Mouse (Mus musculus): ENCODE measurements around the gene Phc1. TPM values are rescaled to one million over a fixed set of nuclear protein-coding genes. Genes with fewer than 3 reads are reported as not detected.

Phc1 gene
- polyA plus RNA-seq, 1 experiment from 2014 or later = 15.4 TPM

GRCm38 (mm10) chr6:122342125-122342524, 1.8 kb upstream of the Phc1 start:
- Histone ChIP-seq H3K4me3 (ENCODE audit: low read length) (no peak overlapping the region), H3K9ac (ENCODE audit: low read length) (no peak overlapping the region), H3K27ac (ENCODE audit: low read length) (no peak overlapping the region), H3K4me2 (ENCODE audit: low read depth, low read length) (no peak overlapping the region), H3K9me3 (ENCODE audit: control insufficient read depth, low read length) (no peaks in the 10 kb centered on the region), H3K36me3 (ENCODE audit: control insufficient read depth, insufficient read depth, low read length) (no peaks in the 10 kb centered on the region), H3K4me1 (replicated peaks; ENCODE audit: control insufficient read depth, insufficient read depth, low read length) (peaks cover 14% of the 10 kb centered on the region; the same call in 1 of the 2 replicates), H3K27me3 (ENCODE audit: control insufficient read depth, insufficient read depth, low read depth, low read length) (no peaks in the 10 kb centered on the region)
- ATAC-seq (ENCODE audit: low read depth) = no peak
- WGBS = 18% methylated on average over 5 of the region's 5 CpGs

- ATAC-seq (ENCODE audit: low read depth) = no peak
- no peaks in the 10 kb centered on the region for H3K9me3 ChIP-seq (ENCODE audit: control insufficient read depth, low read length)
- H3K4me3 ChIP-seq (ENCODE audit: low read length) = no peak overlapping the region
Measured at GRCm38 (mm10) chr6:122341038-122341810, 863 bp upstream of the Phc1 start.

DNA sequence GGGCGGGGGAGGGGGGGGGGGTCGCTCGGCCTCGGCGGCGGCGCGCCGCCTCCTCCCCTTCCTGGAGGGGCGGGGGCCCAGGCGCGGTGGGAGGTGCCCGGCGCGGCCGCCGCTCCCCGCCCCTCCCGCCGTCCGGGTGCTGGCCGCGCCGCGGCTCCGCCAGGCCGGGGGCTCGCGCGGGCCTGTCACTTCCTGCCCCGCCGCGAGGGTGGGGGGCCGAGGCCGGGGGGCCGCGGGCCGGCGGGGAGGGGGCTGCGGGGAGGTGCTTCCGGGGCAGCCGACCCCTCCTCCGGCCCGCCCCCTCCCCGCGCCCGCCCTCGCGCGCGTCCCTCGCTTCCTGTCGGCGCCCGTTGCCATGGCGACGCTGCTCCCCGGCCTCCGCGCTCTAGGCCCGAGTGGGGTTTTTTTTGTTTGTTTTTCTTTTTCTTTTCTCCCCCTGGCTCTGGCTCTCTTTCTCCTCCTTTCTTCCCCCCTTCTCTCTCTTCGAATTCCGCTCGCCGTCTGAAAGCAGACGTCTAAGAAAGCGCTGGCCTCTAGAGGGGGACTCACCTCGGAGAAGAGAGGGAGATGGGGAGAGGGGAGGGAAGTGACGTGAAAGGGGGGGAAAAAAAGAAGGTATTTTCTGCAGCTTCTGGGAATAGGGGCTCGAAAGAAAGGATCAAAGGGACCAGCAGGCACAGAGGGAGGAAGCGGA, 566 bp downstream of the Phc1 start:
- peaks cover 14% of the 10 kb centered on the region; the same call in 1 of the 2 replicates for H3K4me1 ChIP-seq (replicated peaks; ENCODE audit: control insufficient read depth, insufficient read depth, low read length)
- peak overlapping the region; percentile 97 for H3K27ac ChIP-seq (ENCODE audit: low read length)
- H3K36me3 ChIP-seq (ENCODE audit: control insufficient read depth, insufficient read depth, low read length) = peaks cover 3% of the 10 kb centered on the region
- H3K9me3 ChIP-seq (ENCODE audit: control insufficient read depth, low read length) = no peaks in the 10 kb centered on the region
- peak overlapping the region; percentile 76 for H3K4me3 ChIP-seq (ENCODE audit: low read length)
- H3K4me2 ChIP-seq (ENCODE audit: low read depth, low read length) = peak overlapping the region; percentile 77
- no peaks in the 10 kb centered on the region for H3K27me3 ChIP-seq (ENCODE audit: control insufficient read depth, insufficient read depth, low read depth, low read length)
- peak overlapping the region; percentile 82 for H3K9ac ChIP-seq (ENCODE audit: low read length)
- ATAC-seq (ENCODE audit: low read depth) = peak; percentile 91
- 0% methylated on average over 29 of the region's 71 CpGs for WGBS

More at GRCm38 (mm10) chr6:122341038-122341810, 863 bp upstream of the Phc1 start:
- no peaks in the 10 kb centered on the region for H3K27me3 ChIP-seq (ENCODE audit: control insufficient read depth, insufficient read depth, low read depth, low read length)
- H3K4me2 ChIP-seq (ENCODE audit: low read depth, low read length) = peak overlapping the region; percentile 77; the same call in 1 of the 2 replicates
- 0 out of 2 replicates have a peak, but pooled peaks cover under 1% of the 10 kb centered on the region for H3K36me3 ChIP-seq (ENCODE audit: control insufficient read depth, insufficient read depth, low read length)
- peak overlapping the region; percentile 97 for H3K27ac ChIP-seq (ENCODE audit: low read length)
- 48% methylated on average over 7 of the region's 7 CpGs for WGBS
- H3K4me1 ChIP-seq (replicated peaks; ENCODE audit: control insufficient read depth, insufficient read depth, low read length) = peaks cover 14% of the 10 kb centered on the region; the same call in 1 of the 2 replicates
- no peak overlapping the region for H3K9ac ChIP-seq (ENCODE audit: low read length)

DNA sequence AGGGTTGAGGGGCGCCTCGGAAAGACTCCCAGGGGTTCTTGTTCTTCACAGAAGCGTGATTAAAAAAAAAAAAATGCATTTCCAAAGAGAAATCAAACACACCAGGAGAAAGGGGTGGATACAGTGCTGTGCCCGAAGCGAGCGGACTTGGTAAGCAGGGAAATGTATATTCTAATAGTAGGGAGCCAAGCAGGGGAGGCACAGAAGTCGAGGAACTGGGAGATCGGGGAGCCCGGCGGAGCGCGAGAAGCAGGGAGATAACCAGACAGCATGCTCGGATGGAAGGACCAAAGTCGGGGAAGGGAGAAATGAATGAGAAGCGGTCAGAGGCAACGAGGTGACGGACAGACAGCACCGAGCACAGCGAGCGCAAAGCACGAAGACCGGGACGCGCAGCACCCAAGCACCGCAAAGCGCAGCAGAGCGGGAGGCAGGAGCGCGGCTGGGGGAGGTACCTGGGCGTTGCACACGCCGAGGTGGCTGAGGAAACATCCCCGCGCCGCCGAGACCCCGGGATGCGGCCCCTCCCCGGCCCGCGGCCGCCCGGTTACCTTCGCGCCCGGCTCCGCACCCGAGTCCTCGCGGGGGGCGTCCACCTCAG, 1.2 kb downstream of the Phc1 start:
- peak; percentile 81 for ATAC-seq (ENCODE audit: low read depth)
- Histone ChIP-seq H3K4me1 (replicated peaks; ENCODE audit: control insufficient read depth, insufficient read depth, low read length) (peaks cover 12% of the 10 kb centered on the region; the same call in 1 of the 2 replicates), H3K27ac (ENCODE audit: low read length) (peak overlapping the region; percentile 97), H3K36me3 (ENCODE audit: control insufficient read depth, insufficient read depth, low read length) (peaks cover 7% of the 10 kb centered on the region), H3K9me3 (ENCODE audit: control insufficient read depth, low read length) (no peaks in the 10 kb centered on the region), H3K4me3 (ENCODE audit: low read length) (peak overlapping the region; percentile 76), H3K4me2 (ENCODE audit: low read depth, low read length) (peak overlapping the region; percentile 65), H3K9ac (ENCODE audit: low read length) (peak overlapping the region; percentile 82), H3K27me3 (ENCODE audit: control insufficient read depth, insufficient read depth, low read depth, low read length) (no peaks in the 10 kb centered on the region)
- under 1% methylated on average over 27 of the region's 51 CpGs for WGBS

GRCm38 (mm10) chr6:122337546-122337945, 2.8 kb downstream of the Phc1 start:
- 52% methylated on average over 6 of the region's 6 CpGs for WGBS
- no peaks in the 10 kb centered on the region for H3K27me3 ChIP-seq (ENCODE audit: control insufficient read depth, insufficient read depth, low read depth, low read length)
- ATAC-seq (ENCODE audit: low read depth) = no peak
- H3K4me3 ChIP-seq (ENCODE audit: low read length) = no peak overlapping the region
- H3K9me3 ChIP-seq (ENCODE audit: control insufficient read depth, low read length) = no peaks in the 10 kb centered on the region
- H3K27ac ChIP-seq (ENCODE audit: low read length) = no peak overlapping the region
- H3K4me2 ChIP-seq (ENCODE audit: low read depth, low read length) = no peak overlapping the region
- H3K9ac ChIP-seq (ENCODE audit: low read length) = no peak overlapping the region
- peaks cover 14% of the 10 kb centered on the region for H3K36me3 ChIP-seq (ENCODE audit: control insufficient read depth, insufficient read depth, low read length)
- H3K4me1 ChIP-seq (replicated peaks; ENCODE audit: control insufficient read depth, insufficient read depth, low read length) = peaks cover 12% of the 10 kb centered on the region; the same call in 1 of the 2 replicates

- Histone ChIP-seq H3K9me3 (ENCODE audit: control insufficient read depth, low read length) (no peaks in the 10 kb centered on the region), H3K9ac (ENCODE audit: low read length) (no peak overlapping the region), H3K4me1 (replicated peaks; ENCODE audit: control insufficient read depth, insufficient read depth, low read length) (peaks cover 8% of the 10 kb centered on the region; the same call in 1 of the 2 replicates), H3K36me3 (ENCODE audit: control insufficient read depth, insufficient read depth, low read length) (peaks cover 23% of the 10 kb centered on the region), H3K27ac (ENCODE audit: low read length) (no peak overlapping the region), H3K4me2 (ENCODE audit: low read depth, low read length) (no peak overlapping the region), H3K4me3 (ENCODE audit: low read length) (no peak overlapping the region), H3K27me3 (ENCODE audit: control insufficient read depth, insufficient read depth, low read depth, low read length) (no peaks in the 10 kb centered on the region)
- no peak for ATAC-seq (ENCODE audit: low read depth)
- 78% methylated on average over 7 of the region's 7 CpGs for WGBS
Measured at GRCm38 (mm10) chr6:122334786-122335340, 5.5 kb downstream of the Phc1 start.

GRCm38 (mm10) chr6:122333081-122333612, 7.2 kb downstream of the Phc1 start:
- H3K9ac ChIP-seq (ENCODE audit: low read length) = no peak overlapping the region
- peaks cover 23% of the 10 kb centered on the region for H3K36me3 ChIP-seq (ENCODE audit: control insufficient read depth, insufficient read depth, low read length)
- peaks cover 1% of the 10 kb centered on the region; the same call in 1 of the 2 replicates for H3K4me1 ChIP-seq (replicated peaks; ENCODE audit: control insufficient read depth, insufficient read depth, low read length)
- H3K4me2 ChIP-seq (ENCODE audit: low read depth, low read length) = no peak overlapping the region
- no peaks in the 10 kb centered on the region for H3K9me3 ChIP-seq (ENCODE audit: control insufficient read depth, low read length)
- no peak overlapping the region for H3K4me3 ChIP-seq (ENCODE audit: low read length)
- H3K27me3 ChIP-seq (ENCODE audit: control insufficient read depth, insufficient read depth, low read depth, low read length) = no peaks in the 10 kb centered on the region
- no peak for ATAC-seq (ENCODE audit: low read depth)
- 84% methylated on average over 13 of the region's 13 CpGs for WGBS
- no peak overlapping the region for H3K27ac ChIP-seq (ENCODE audit: low read length)

DNA sequence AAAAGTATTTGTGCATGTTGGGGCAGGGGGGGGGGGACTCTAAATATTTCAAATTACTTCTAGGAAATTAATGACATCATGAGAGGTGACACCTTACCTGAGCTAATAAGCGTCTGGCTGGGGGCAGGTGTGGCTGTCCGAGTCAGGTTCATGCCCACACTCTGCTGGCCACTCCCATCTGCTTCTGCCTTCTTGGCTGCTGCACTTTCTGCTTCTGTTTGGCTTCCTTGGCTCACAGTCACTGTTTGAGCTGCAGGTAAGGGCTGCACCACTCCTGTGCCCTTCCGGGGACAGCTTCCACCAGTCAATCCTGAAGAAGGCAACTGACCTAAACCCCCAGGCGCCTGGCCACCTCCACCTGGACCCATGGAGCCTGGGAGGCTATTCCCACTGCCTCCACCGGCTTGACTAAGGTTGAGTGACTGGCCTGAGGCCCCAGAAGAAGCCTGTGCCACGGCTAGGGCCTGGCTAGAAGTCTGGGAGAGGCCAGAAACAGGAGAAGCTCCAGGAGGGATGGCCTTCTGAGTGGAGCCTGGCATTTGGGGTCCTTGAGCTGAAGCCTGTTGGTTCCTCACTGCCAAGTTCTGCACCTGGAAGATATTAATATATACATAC, 14.9 kb downstream of the Phc1 start:
- Histone ChIP-seq H3K27me3 (ENCODE audit: control insufficient read depth, insufficient read depth, low read depth, low read length) (no peaks in the 10 kb centered on the region), H3K9me3 (ENCODE audit: control insufficient read depth, low read length) (no peaks in the 10 kb centered on the region), H3K4me3 (ENCODE audit: low read length) (no peak overlapping the region), H3K27ac (ENCODE audit: low read length) (no peak overlapping the region), H3K4me2 (ENCODE audit: low read depth, low read length) (no peak overlapping the region), H3K9ac (ENCODE audit: low read length) (no peak overlapping the region), H3K4me1 (replicated peaks; ENCODE audit: control insufficient read depth, insufficient read depth, low read length) (no peaks in the 10 kb centered on the region), H3K36me3 (ENCODE audit: control insufficient read depth, insufficient read depth, low read length) (peaks cover 36% of the 10 kb centered on the region)
- no peak for ATAC-seq (ENCODE audit: low read depth)
- 87% methylated on average over 6 of the region's 6 CpGs for WGBS

All from lung, embryonic 16.5 days (tissue).